Mouse (Mus musculus) midbrain, postnatal 0 days (tissue): ENCODE measurements at regions not wholly inside any gene's neighbourhood (a gene's known extent, or its start where the extent isn't known, plus 50 kb on each side); places are given as distances from the start of the nearest gene placed in this dataset.
A peak's percentile ranks its signal among the peaks of the same experiment; 100 is the strongest.

Experiments used
- ATAC-seq: fragments of 200-750 bp; cut with Nextera tagmentation; 2 replicates; pipeline ENCODE4 v1.8.0; 2017; ENCODE audit warnings: moderate number of reproducible peaks, mild to moderate bottlenecking, moderate TSS enrichment, moderate library complexity; ENCODE audit not compliant: low FRiP score
- DNase-seq: peaks from one replicate; pipeline ENCODE4 v3.0.0-alpha.2; 2015; ENCODE audit warnings: low spot score
- H3K27ac ChIP-seq: fragments of 300-500 bp; sonication (generic); 2 replicates; pipeline ENCODE4 v1.5.1; 2014; ENCODE audit warnings: low read depth, mild to moderate bottlenecking, low read length, mixed read lengths
- H3K27me3 ChIP-seq: fragments of 300-500 bp; sonication (generic); 2 replicates; pipeline ENCODE4 v1.6.1; 2014; ENCODE audit warnings: low read length, control low read depth, mixed read lengths; ENCODE audit not compliant: insufficient read depth
- H3K36me3 ChIP-seq: fragments of 300-500 bp; sonication (generic); 2 replicates; pipeline ENCODE4 v1.6.1; 2014; ENCODE audit warnings: low read length, control low read depth, mixed read lengths; ENCODE audit not compliant: insufficient read depth
- H3K4me1 ChIP-seq: fragments of 300-500 bp; sonication (generic); 2 replicates; pipeline ENCODE4 v1.6.1; 2014; ENCODE audit warnings: mild to moderate bottlenecking, control low read depth, antibody characterized with exemption, low read length, mixed read lengths; ENCODE audit not compliant: insufficient read depth
- H3K4me2 ChIP-seq: fragments of 300-500 bp; sonication (generic); 2 replicates; pipeline ENCODE4 v1.6.1; 2014; ENCODE audit warnings: low read depth, mild to moderate bottlenecking, low read length, mixed read lengths; ENCODE audit not compliant: poor library complexity, severe bottlenecking
- H3K4me3 ChIP-seq: fragments of 300-500 bp; sonication (generic); 2 replicates; pipeline ENCODE4 v1.5.1; 2014; ENCODE audit warnings: low read depth, mild to moderate bottlenecking, low read length, moderate library complexity
- H3K9ac ChIP-seq: fragments of 300-500 bp; sonication (generic); replicated peaks from 2 replicates; pipeline ENCODE4 v1.6.1; 2014; ENCODE audit warnings: mild to moderate bottlenecking, low read length, moderate library complexity, mixed read lengths; ENCODE audit not compliant: poor library complexity, severe bottlenecking
- H3K9me3 ChIP-seq: fragments of 300-500 bp; sonication (generic); 2 replicates; pipeline ENCODE4 v1.6.1; 2016; ENCODE audit warnings: low read length, control low read depth
- CTCF ChIP-seq: IDR thresholded peaks from 2 replicates; pipeline ENCODE4 v1.5.1; 2016; ENCODE audit warnings: antibody characterized with exemption, mild to moderate bottlenecking
- WGBS: fragments of 180-500 bp; shearing (Covaris S2); extraction: QIAGEN DNeasy Blood & Tissue Kit; methylation state at CpG from one replicate; pipeline ENCODE4 v1.1.7; 2014; 5-methylcytosine and 5-hydroxymethylcytosine counted together

- Histone ChIP-seq H3K9me3 (no peaks in the 10 kb centered on the region), H3K36me3 (no peaks in the 10 kb centered on the region), H3K27ac (0 out of 2 replicates have a peak overlapping the region, but pooled peaks have one; percentile 47), H3K4me1 (no peaks in the 10 kb centered on the region), H3K4me2 (no peak overlapping the region), H3K4me3 (no peak overlapping the region), H3K27me3 (no peaks in the 10 kb centered on the region), H3K9ac (no peak overlapping the region)
- no peak for DNase-seq
- TF ChIP-seq CTCF, result no peak
- 34% methylated on average over 10 of the region's 10 CpGs for WGBS
- no peak for ATAC-seq
These were observed 125.8 kb upstream of the Stx16 start for GRCm38 (mm10) chr2:173950164-173950891.

- ATAC-seq (no peak), DNase-seq (no peak)
- no peak overlapping the region for H3K4me2 ChIP-seq
- no peaks in the 10 kb centered on the region for H3K9me3 ChIP-seq
- H3K4me3 ChIP-seq, result no peak overlapping the region
- no peak for TF ChIP-seq CTCF
- no peaks in the 10 kb centered on the region for H3K4me1 ChIP-seq
- no peak overlapping the region for H3K9ac ChIP-seq
- 50% methylated on average over 5 of the region's 5 CpGs for WGBS
- H3K27me3 ChIP-seq, result no peaks in the 10 kb centered on the region
- H3K36me3 ChIP-seq, result no peaks in the 10 kb centered on the region
- no peak overlapping the region for H3K27ac ChIP-seq
These were observed 110.0 kb upstream of the Stx16 start for GRCm38 (mm10) chr2:173966111-173966510.

- no peak for DNase-seq
These were observed 105.3 kb upstream of the Stx16 start for GRCm38 (mm10) chr2:173970789-173971188.

GRCm38 (mm10) chr2:173976314-173977053 is 99.6 kb upstream of the Stx16 start:
- Histone ChIP-seq H3K36me3 (no peaks in the 10 kb centered on the region), H3K4me1 (no peaks in the 10 kb centered on the region), H3K27me3 (no peaks in the 10 kb centered on the region), H3K9me3 (peaks cover 15% of the 10 kb centered on the region; the same call in 1 of the 2 replicates), H3K4me3 (no peak overlapping the region), H3K27ac (no peak overlapping the region), H3K4me2 (no peak overlapping the region), H3K9ac (no peak overlapping the region)
- TF ChIP-seq CTCF, result no peak
- no peak for ATAC-seq
- 66% methylated on average over 4 of the region's 4 CpGs for WGBS
- no peak for DNase-seq

More at GRCm38 (mm10) chr2:173970789-173971188, 105.3 kb upstream of the Stx16 start:
- Histone ChIP-seq H3K4me1 (no peaks in the 10 kb centered on the region), H3K9ac (no peak overlapping the region), H3K4me2 (no peak overlapping the region), H3K27me3 (no peaks in the 10 kb centered on the region), H3K27ac (no peak overlapping the region), H3K9me3 (peaks cover 15% of the 10 kb centered on the region; the same call in 1 of the 2 replicates), H3K36me3 (no peaks in the 10 kb centered on the region), H3K4me3 (no peak overlapping the region)
- ATAC-seq, result no peak
- no peak for TF ChIP-seq CTCF
- 71% methylated on average over 1 of the region's 1 CpGs for WGBS

GRCm38 (mm10) chr2:173977236-173978053 is 98.7 kb upstream of the Stx16 start:
- H3K4me2 ChIP-seq, result no peak overlapping the region
- no peak for TF ChIP-seq CTCF
- no peak overlapping the region for H3K4me3 ChIP-seq
- H3K27ac ChIP-seq, result no peak overlapping the region
- H3K9me3 ChIP-seq, result peaks cover 15% of the 10 kb centered on the region; the same call in 1 of the 2 replicates
- H3K4me1 ChIP-seq, result no peaks in the 10 kb centered on the region
- no peaks in the 10 kb centered on the region for H3K27me3 ChIP-seq
- DNase-seq, result no peak
- H3K36me3 ChIP-seq, result no peaks in the 10 kb centered on the region
- no peak for ATAC-seq
- H3K9ac ChIP-seq, result no peak overlapping the region
- 22% methylated on average over 12 of the region's 12 CpGs for WGBS
